Mouse (Mus musculus) heart, embryonic 12.5 days (tissue): ENCODE results near the gene Nme7. TPM values are rescaled to one million over a fixed set of nuclear protein-coding genes. Genes with fewer than 3 reads are reported as not detected.

Experiments
- ATAC-seq: fragments of 200-750 bp; cut with Nextera tagmentation; 2 replicates; pipeline ENCODE4 v1.8.0; 2017; ENCODE audit warnings: moderate TSS enrichment, moderate library complexity; ENCODE audit not compliant: insufficient number of reproducible peaks, low FRiP score
- H3K27ac ChIP-seq: fragments of 300-500 bp; sonication (generic); 2 replicates; pipeline ENCODE4 v1.5.1; 2016; ENCODE audit warnings: mild to moderate bottlenecking, moderate library complexity; ENCODE audit not compliant: poor library complexity, severe bottlenecking
- H3K27me3 ChIP-seq: fragments of 300-500 bp; sonication (generic); replicated peaks from 2 replicates; pipeline ENCODE4 v1.6.1; 2016; ENCODE audit warnings: mild to moderate bottlenecking, moderate library complexity
- H3K36me3 ChIP-seq: fragments of 300-500 bp; sonication (generic); 2 replicates; pipeline ENCODE4 v1.6.1; 2016; ENCODE audit warnings: mild to moderate bottlenecking, moderate library complexity
- H3K4me1 ChIP-seq: fragments of 300-500 bp; sonication (generic); replicated peaks from 2 replicates; pipeline ENCODE4 v1.6.1; 2016; ENCODE audit warnings: mild to moderate bottlenecking
- H3K4me2 ChIP-seq: fragments of 300-500 bp; sonication (generic); 2 replicates; pipeline ENCODE4 v1.6.1; 2016; ENCODE audit warnings: mild to moderate bottlenecking, moderate library complexity
- H3K4me3 ChIP-seq: fragments of 300-500 bp; sonication (generic); 2 replicates; pipeline ENCODE4 v1.5.1; 2016; ENCODE audit warnings: mild to moderate bottlenecking
- H3K9ac ChIP-seq: fragments of 300-500 bp; sonication (generic); 2 replicates; pipeline ENCODE4 v1.6.1; 2016; ENCODE audit warnings: mild to moderate bottlenecking, moderate library complexity
- H3K9me3 ChIP-seq: fragments of 300-500 bp; sonication (generic); replicated peaks from 2 replicates; pipeline ENCODE4 v1.6.1; 2016; ENCODE audit warnings: mild to moderate bottlenecking, moderate library complexity
- WGBS: fragments of 180-500 bp; shearing (Covaris S2); methylation state at CpG from one replicate; pipeline ENCODE4 v1.1.7; 2016; 5-methylcytosine and 5-hydroxymethylcytosine counted together
- polyA plus RNA-seq: library from polyadenylated mRNA; unstranded; fragments of >200 nt; fragmentation: Nextera tagmentation; extraction: Ambion mirVana; gene quantifications from 2 replicates; pipeline ENCODE4 v1.2.1, GENCODE M21; 2016

The Nme7 gene
- polyA plus RNA-seq, 1 experiment from 2014 or later, result 17.7 TPM

DNA sequence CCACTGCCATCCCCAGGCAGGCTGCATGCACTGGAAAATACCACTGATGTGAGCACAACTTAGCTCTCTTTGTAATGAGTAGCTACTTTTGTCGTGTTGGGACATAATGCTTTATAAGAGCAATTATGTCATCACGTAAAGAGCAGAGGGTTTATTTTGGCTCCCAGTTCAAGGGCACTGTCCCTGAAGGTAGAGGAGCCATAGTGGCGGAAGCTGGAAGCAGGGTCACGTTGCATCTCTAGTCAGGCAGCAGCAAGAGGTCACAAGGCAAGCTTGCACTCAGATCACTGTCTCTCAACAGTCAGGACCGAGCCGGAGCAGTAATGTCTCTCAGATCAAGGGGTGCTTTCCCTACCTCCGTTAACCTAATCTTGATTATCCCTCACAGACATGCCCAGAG is 123.9 kb downstream of the Nme7 start:
- Histone ChIP-seq H3K4me2 (no peak overlapping the region), H3K27me3 (no peaks in the 10 kb centered on the region), H3K36me3 (no peaks in the 10 kb centered on the region), H3K4me1 (peaks cover 22% of the 10 kb centered on the region), H3K9ac (no peak overlapping the region), H3K27ac (no peak overlapping the region), H3K4me3 (no peak overlapping the region), H3K9me3 (no peaks in the 10 kb centered on the region)
- ATAC-seq, result no peak
- 68% methylated on average over 7 of the region's 7 CpGs for WGBS

DNA sequence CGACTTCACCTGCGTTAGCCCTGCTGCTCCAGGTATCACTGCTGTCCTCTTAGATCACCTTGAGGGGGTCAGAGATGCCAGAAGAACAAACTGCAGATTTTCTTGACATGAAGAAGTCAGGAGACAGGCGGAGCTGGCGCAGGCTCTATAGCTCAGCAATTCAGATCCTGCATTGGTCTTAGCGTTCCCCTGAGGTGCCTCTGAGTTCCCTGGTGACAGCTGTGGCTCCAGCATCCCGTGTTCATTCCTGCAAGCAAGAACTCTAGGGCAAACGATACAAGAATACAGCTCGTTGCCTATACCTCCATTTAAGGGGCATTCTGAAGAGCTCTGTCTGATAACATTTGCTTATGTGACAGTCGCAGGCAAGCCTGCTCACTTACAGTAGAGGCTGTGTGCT is 124.7 kb downstream of the Nme7 start:
- H3K36me3 ChIP-seq, result no peaks in the 10 kb centered on the region
- no peak overlapping the region for H3K4me3 ChIP-seq
- H3K9ac ChIP-seq, result no peak overlapping the region
- 0 out of 2 replicates have a peak, but pooled peaks have one; percentile 33 for ATAC-seq
- whole genome bisulfite sequencing, result 62% methylated on average over 9 of the region's 9 CpGs
- H3K4me1 ChIP-seq, result peaks cover 22% of the 10 kb centered on the region
- peak overlapping the region; percentile 53 for H3K27ac ChIP-seq
- no peaks in the 10 kb centered on the region for H3K9me3 ChIP-seq
- no peaks in the 10 kb centered on the region for H3K27me3 ChIP-seq
- no peak overlapping the region for H3K4me2 ChIP-seq

DNA sequence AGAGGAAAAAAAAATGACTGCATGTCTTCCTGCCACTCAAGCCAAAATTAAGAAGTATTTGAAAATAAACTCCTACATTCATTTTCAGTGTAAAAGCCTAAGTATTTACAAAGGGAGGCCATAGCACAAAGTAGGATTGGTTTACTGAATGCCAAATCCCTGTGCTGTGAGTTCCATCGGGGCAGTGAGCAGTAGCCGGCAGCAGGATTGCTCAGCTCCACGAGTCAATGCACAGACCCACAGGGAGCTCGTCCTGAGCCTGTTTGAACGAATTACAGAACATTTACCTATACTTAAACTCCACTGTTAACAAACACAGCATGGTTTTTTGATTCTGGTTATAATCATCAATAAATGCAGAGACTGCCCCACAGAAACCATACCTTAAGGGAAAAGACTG is 128.7 kb downstream of the Nme7 start:
- H3K4me2 ChIP-seq, result no peak overlapping the region
- ATAC-seq, result no peak
- H3K27ac ChIP-seq, result no peak overlapping the region
- no peaks in the 10 kb centered on the region for H3K27me3 ChIP-seq
- no peak overlapping the region for H3K9ac ChIP-seq
- no peaks in the 10 kb centered on the region for H3K9me3 ChIP-seq
- peaks cover 18% of the 10 kb centered on the region for H3K36me3 ChIP-seq
- WGBS, result 85% methylated on average over 5 of the region's 5 CpGs
- no peak overlapping the region for H3K4me3 ChIP-seq
- peaks cover 21% of the 10 kb centered on the region for H3K4me1 ChIP-seq

DNA sequence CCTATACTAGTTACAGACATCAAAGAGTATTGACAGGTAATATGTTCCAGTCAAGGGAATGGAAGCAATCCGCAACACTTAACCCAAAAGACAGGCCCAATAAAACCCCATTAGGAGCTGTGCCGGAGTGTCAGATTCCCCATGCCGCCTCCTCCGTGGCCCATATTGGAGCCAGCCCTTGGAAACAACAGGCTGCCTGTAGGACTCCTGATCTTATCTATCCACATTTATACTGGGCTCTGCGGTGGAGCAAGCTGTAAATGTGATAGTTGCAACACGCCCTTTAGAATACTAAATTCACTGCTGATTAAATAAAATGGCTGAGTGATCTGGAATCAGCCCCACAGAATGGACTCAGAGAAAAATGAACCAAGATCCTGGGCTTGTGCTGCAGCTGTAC is 130.1 kb downstream of the Nme7 start:
- peaks cover 30% of the 10 kb centered on the region for H3K36me3 ChIP-seq
- H3K4me1 ChIP-seq, result peaks cover 8% of the 10 kb centered on the region
- H3K4me3 ChIP-seq, result no peak overlapping the region
- H3K9me3 ChIP-seq, result no peaks in the 10 kb centered on the region
- H3K4me2 ChIP-seq, result no peak overlapping the region
- no peak overlapping the region for H3K9ac ChIP-seq
- 46% methylated on average over 6 of the region's 6 CpGs for WGBS
- no peak for ATAC-seq
- no peaks in the 10 kb centered on the region for H3K27me3 ChIP-seq
- H3K27ac ChIP-seq, result peak overlapping the region; percentile 50; the same call in 1 of the 2 replicates

DNA sequence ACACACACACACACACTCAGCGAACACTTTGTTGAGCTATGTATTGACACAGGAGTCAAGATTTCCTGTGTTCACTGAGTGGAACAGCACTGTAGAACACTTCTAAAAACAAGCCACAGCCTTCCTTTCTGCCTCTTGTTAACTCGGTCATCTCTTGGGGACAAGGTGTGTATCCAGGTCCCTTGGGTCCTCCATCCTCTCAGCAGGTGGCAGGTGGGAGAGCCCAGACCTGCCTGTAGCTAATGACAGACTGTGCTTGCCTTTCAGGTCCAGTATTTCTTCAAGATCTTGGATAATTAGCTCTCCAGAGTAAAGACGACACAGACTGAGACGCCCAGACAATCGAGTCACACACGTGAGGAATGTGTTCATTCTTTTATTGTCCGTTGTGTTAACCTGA is 132.8 kb downstream of the Nme7 start:
- Histone ChIP-seq H3K27ac (no peak overlapping the region), H3K4me1 (peaks cover 15% of the 10 kb centered on the region), H3K4me2 (no peak overlapping the region), H3K9ac (no peak overlapping the region), H3K36me3 (peaks cover 57% of the 10 kb centered on the region), H3K9me3 (no peaks in the 10 kb centered on the region), H3K27me3 (no peaks in the 10 kb centered on the region), H3K4me3 (no peak overlapping the region)
- no peak for ATAC-seq
- WGBS, result 87% methylated on average over 7 of the region's 7 CpGs

DNA sequence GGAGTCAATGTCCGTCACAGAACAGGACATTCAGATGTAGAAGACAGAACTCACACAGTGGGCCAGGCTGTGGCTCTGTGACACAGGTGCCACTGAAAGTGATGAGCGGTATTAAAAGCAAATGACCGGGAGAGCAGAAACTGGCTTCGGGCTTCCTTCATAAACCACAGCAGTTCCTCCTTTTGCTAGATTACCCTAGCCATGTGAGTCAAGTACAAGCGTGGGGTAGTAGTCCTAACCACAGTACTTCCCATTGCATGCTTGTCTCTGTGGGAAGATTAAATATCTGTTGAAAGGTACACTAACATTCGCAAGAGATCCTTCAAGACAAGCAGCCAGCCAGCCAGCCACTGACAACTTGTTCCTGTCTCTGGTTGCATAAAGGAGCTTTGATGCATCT is 136.3 kb downstream of the Nme7 start:
- no peaks in the 10 kb centered on the region for H3K27me3 ChIP-seq
- H3K4me3 ChIP-seq, result no peak overlapping the region
- H3K9ac ChIP-seq, result no peak overlapping the region
- no peak overlapping the region for H3K27ac ChIP-seq
- no peak overlapping the region for H3K4me2 ChIP-seq
- H3K4me1 ChIP-seq, result peaks cover 13% of the 10 kb centered on the region
- 79% methylated on average over 6 of the region's 6 CpGs for WGBS
- no peaks in the 10 kb centered on the region for H3K9me3 ChIP-seq
- ATAC-seq, result no peak
- peaks cover 92% of the 10 kb centered on the region for H3K36me3 ChIP-seq

DNA sequence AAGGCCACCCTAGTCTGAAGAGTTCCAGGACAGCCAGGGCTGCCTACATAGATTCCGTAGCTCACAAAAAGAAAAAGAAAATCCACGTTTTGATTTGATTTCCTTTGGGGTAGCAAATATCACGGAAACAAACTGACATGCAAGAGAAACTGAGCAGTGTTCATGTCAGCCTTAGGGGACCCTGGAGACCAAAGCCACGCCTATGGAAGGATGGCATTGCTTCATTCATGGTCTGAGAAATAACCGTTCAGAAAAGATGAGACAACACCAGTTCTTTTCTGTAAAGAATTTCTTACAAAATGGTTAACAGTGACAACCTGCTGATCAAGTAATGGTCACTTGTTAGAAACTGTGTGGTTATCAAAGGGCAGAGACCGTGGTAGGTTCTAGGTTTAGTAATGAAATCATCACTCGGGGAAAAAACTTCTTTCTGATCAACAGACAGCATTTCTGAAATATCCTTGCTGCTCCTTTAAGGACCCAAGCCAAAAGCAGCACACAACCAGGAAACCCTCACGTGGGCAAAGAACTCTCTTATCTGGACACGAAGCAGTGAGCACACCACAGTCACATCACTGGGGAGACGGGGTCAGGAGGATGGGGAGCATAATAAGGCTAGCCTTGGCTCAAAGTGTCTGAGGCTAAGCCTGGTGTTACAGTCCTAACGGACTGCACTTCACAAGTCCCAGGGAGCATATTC is 136.9 kb downstream of the Nme7 start:
- H3K36me3 ChIP-seq, result peaks cover 97% of the 10 kb centered on the region
- no peak overlapping the region for H3K4me2 ChIP-seq
- no peaks in the 10 kb centered on the region for H3K27me3 ChIP-seq
- H3K9ac ChIP-seq, result no peak overlapping the region
- WGBS, result 60% methylated on average over 11 of the region's 11 CpGs
- H3K27ac ChIP-seq, result no peak overlapping the region
- peaks cover 13% of the 10 kb centered on the region for H3K4me1 ChIP-seq
- H3K9me3 ChIP-seq, result no peaks in the 10 kb centered on the region
- ATAC-seq, result no peak
- no peak overlapping the region for H3K4me3 ChIP-seq

DNA sequence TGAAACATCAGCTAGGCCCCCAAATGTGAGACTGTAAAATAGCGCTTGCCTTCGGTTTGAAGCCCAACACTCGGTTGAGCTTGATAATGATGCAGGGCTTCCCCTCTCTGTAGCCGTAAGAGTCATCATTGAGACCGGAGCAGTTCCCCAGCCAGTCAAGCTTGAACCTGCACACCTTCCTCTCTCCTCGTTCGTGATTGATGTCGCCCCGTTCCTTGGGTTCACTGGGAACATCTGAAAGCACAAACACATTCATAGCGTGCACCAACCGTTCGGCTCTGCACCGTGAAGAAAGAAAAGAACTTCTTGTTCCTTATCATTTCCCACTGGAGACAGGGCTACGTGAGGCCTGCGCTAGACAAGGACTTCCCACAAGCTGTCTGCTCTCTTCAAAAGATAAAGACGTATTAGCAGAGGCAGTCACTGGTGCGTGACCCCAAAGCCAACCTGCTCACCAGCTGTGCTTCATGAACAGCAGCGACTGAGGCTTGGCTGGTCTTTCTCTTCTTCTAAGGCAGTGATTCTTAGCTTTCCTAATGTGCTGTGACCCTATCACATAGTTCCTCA is 137.6 kb downstream of the Nme7 start:
- ATAC-seq, result no peak
- H3K27ac ChIP-seq, result no peak overlapping the region
- H3K9ac ChIP-seq, result no peak overlapping the region
- no peaks in the 10 kb centered on the region for H3K27me3 ChIP-seq
- no peaks in the 10 kb centered on the region for H3K9me3 ChIP-seq
- no peak overlapping the region for H3K4me2 ChIP-seq
- 34% methylated on average over 18 of the region's 18 CpGs for WGBS
- H3K4me3 ChIP-seq, result no peak overlapping the region
- peaks cover 97% of the 10 kb centered on the region for H3K36me3 ChIP-seq
- peaks cover 13% of the 10 kb centered on the region for H3K4me1 ChIP-seq

DNA sequence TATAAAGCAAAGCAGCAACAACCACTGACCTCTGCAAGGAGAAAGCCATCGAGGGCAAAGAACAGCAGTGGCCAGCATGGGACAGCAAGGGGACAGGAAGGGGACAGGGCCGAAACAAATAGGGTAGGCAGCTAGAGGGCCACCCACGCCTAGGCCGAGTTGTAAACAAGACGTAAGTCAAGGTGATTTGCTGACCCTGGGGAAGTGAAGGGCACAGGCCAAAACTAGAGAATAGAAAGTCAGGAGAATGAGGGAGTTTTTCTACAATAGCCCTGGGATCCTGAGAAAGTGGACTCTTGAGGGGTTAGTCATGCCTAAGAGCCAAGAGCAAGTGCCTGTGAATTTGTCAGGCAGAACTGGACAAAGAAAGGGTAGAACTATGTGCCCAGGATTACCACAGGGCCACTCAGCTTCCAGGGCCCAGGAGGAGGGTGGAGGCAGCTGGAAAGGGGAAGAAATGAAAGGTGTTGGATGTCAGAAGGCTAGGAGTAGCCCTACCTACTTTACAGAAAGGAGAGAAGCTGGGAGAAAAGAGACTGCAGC is 141.8 kb downstream of the Nme7 start:
- no peak for ATAC-seq
- H3K9me3 ChIP-seq, result no peaks in the 10 kb centered on the region
- H3K36me3 ChIP-seq, result peaks cover 97% of the 10 kb centered on the region
- no peak overlapping the region for H3K4me2 ChIP-seq
- peak overlapping the region; percentile 2; the same call in 1 of the 2 replicates for H3K27ac ChIP-seq
- no peak overlapping the region for H3K4me3 ChIP-seq
- WGBS, result 85% methylated on average over 5 of the region's 5 CpGs
- no peaks in the 10 kb centered on the region for H3K27me3 ChIP-seq
- H3K4me1 ChIP-seq, result peaks cover 35% of the 10 kb centered on the region
- H3K9ac ChIP-seq, result no peak overlapping the region

DNA sequence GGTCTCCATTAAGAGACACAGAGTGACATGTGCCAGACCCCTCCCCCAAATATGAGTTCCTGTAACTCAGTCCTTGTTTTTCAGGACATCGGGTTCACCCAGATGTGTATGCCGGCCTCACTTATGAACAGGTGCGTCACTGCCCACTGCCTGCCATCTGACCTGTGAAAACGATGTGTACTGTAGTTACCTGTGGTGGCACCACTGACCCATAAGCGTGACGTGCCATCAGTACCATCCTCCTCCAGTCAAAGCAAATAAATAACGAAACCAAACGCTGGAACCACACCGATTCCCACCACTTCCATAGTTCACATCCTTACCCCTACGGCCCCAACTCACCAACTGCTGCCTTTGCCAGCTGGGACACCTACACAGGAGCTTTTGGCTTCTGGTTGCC is 142.6 kb downstream of the Nme7 start:
- no peak overlapping the region for H3K9ac ChIP-seq
- H3K27ac ChIP-seq, result no peak overlapping the region
- H3K4me3 ChIP-seq, result no peak overlapping the region
- H3K4me1 ChIP-seq, result peaks cover 37% of the 10 kb centered on the region
- H3K27me3 ChIP-seq, result no peaks in the 10 kb centered on the region
- H3K4me2 ChIP-seq, result no peak overlapping the region
- 85% methylated on average over 10 of the region's 10 CpGs for WGBS
- H3K9me3 ChIP-seq, result no peaks in the 10 kb centered on the region
- no peak for ATAC-seq
- H3K36me3 ChIP-seq, result peaks cover 97% of the 10 kb centered on the region

DNA sequence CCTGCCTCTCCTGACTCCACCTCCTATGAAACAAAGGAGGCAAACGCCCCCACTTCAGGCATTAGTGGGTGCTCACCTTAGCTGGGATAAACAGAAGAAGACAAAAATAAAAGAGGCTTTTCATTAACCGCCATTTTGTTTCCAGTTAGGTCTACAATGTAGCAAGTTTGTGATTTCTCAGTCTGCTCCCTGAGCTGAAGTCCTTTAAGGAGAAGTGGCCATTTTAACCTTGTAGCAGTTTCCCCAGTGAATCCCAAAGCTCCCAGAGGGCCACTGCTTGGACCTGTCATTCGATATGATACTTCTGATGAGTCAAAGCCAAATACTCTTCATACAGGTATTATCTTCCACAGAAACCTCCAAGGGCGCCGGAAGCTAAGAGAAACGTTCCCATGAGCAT is 143.6 kb downstream of the Nme7 start:
- 0 out of 2 replicates have a peak overlapping the region, but pooled peaks have one; percentile 18 for H3K27ac ChIP-seq
- H3K4me3 ChIP-seq, result no peak overlapping the region
- H3K4me2 ChIP-seq, result no peak overlapping the region
- peaks cover 97% of the 10 kb centered on the region for H3K36me3 ChIP-seq
- H3K27me3 ChIP-seq, result no peaks in the 10 kb centered on the region
- ATAC-seq, result no peak
- H3K9me3 ChIP-seq, result no peaks in the 10 kb centered on the region
- H3K4me1 ChIP-seq, result peaks cover 39% of the 10 kb centered on the region
- 79% methylated on average over 6 of the region's 6 CpGs for WGBS
- H3K9ac ChIP-seq, result no peak overlapping the region
